Mouse (Mus musculus) midbrain, embryonic 13.5 days (tissue): ENCODE results near the gene Cept1. TPM values are rescaled to one million over a fixed set of nuclear protein-coding genes. Genes with fewer than 3 reads are reported as not detected.

ENCODE experiments used
- ATAC-seq: fragments of 200-750 bp; cut with Nextera tagmentation; 2 replicates; pipeline ENCODE4 v1.8.0; 2017; ENCODE audit warnings: mild to moderate bottlenecking, moderate TSS enrichment, moderate library complexity
- H3K27ac ChIP-seq: fragments of 300-500 bp; sonication (generic); 2 replicates; pipeline ENCODE4 v1.5.1; 2015; ENCODE audit warnings: inconsistent platforms, mild to moderate bottlenecking, moderate library complexity
- H3K27me3 ChIP-seq: fragments of 300-500 bp; sonication (generic); 2 replicates; pipeline ENCODE4 v1.6.1; 2015; ENCODE audit warnings: mild to moderate bottlenecking, inconsistent platforms
- H3K36me3 ChIP-seq: fragments of 300-500 bp; sonication (generic); 2 replicates; pipeline ENCODE4 v1.6.1; 2015; ENCODE audit warnings: mild to moderate bottlenecking, inconsistent platforms
- H3K4me1 ChIP-seq: fragments of 300-500 bp; sonication (generic); replicated peaks from 2 replicates; pipeline ENCODE4 v1.6.1; 2015; ENCODE audit warnings: inconsistent platforms
- H3K4me2 ChIP-seq: fragments of 300-500 bp; sonication (generic); replicated peaks from 2 replicates; pipeline ENCODE4 v1.6.1; 2015; ENCODE audit warnings: moderate library complexity, mild to moderate bottlenecking, inconsistent platforms
- H3K4me3 ChIP-seq: fragments of 300-500 bp; sonication (generic); replicated peaks from 2 replicates; pipeline ENCODE4 v1.5.1; 2015; ENCODE audit warnings: mild to moderate bottlenecking, inconsistent platforms
- H3K9ac ChIP-seq: fragments of 300-500 bp; sonication (generic); replicated peaks from 2 replicates; pipeline ENCODE4 v1.6.1; 2015; ENCODE audit warnings: mild to moderate bottlenecking, inconsistent platforms
- H3K9me3 ChIP-seq: fragments of 300-500 bp; sonication (generic); 2 replicates; pipeline ENCODE4 v1.6.1; 2016; ENCODE audit warnings: mild to moderate bottlenecking, inconsistent platforms
- WGBS: fragments of 180-500 bp; shearing (Covaris S2); methylation state at CpG from one replicate; pipeline ENCODE4 v1.1.7; 2015; 5-methylcytosine and 5-hydroxymethylcytosine counted together
- polyA plus RNA-seq: library from polyadenylated mRNA; unstranded; fragments of >200 nt; fragmentation: Nextera tagmentation; extraction: Ambion mirVana; gene quantifications from 2 replicates; pipeline ENCODE4 v1.2.1, GENCODE M21; 2015

The Cept1 gene
- polyA plus RNA-seq, 1 experiment from 2014 or later = 39.3 TPM

DNA sequence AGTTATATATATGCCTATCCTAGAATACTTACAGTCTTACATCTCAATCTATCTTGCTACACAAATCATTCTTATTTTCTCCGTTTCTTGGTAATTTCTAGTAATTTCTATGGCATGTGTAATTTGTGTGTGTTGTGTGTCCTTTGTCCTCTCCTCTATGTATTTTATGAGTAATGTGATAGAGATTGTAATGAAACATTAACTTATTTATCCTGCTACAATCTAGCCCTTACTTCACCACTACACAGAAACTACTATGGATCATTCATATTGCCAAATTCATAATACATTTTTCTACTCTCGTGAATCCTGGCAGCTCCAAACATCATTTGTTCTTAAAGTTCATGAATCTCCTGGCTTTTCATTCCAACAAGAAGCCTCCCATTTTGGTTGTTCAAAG is 19.6 kb downstream of the Cept1 start:
- Histone ChIP-seq H3K9me3 (no peaks in the 10 kb centered on the region), H3K27me3 (no peaks in the 10 kb centered on the region), H3K4me3 (no peak overlapping the region), H3K36me3 (peaks cover 2% of the 10 kb centered on the region; the same call in 1 of the 2 replicates), H3K27ac (no peak overlapping the region), H3K4me2 (no peak overlapping the region), H3K4me1 (no peaks in the 10 kb centered on the region), H3K9ac (no peak overlapping the region)
- WGBS = 97% methylated on average over 2 of the region's 2 CpGs
- no peak for ATAC-seq

DNA sequence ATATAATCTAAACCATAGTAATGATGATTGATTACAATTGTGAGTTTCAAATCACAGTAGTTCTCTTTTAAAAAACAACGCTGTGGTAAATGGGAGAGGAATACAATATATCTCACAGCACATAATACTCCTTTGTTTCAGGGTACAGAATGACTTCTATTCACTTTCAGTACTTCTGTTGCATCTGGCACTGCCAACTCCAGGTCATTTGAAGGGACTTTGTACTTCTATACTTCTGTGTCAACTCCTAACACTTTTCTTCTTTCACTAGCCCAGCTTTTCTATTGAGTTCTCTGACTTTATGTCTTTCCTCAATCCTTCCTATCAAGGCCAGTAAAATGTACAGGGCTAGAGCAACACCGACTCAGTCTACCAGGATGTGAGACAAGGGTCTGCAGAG is 21.2 kb downstream of the Cept1 start:
- H3K9ac ChIP-seq = no peak overlapping the region
- no peak for ATAC-seq
- no peak overlapping the region for H3K27ac ChIP-seq
- H3K4me3 ChIP-seq = no peak overlapping the region
- H3K4me2 ChIP-seq = no peak overlapping the region
- H3K9me3 ChIP-seq = no peaks in the 10 kb centered on the region
- H3K27me3 ChIP-seq = no peaks in the 10 kb centered on the region
- 93% methylated on average over 2 of the region's 2 CpGs for whole genome bisulfite sequencing
- no peaks in the 10 kb centered on the region for H3K4me1 ChIP-seq
- peaks cover 2% of the 10 kb centered on the region; the same call in 1 of the 2 replicates for H3K36me3 ChIP-seq

DNA sequence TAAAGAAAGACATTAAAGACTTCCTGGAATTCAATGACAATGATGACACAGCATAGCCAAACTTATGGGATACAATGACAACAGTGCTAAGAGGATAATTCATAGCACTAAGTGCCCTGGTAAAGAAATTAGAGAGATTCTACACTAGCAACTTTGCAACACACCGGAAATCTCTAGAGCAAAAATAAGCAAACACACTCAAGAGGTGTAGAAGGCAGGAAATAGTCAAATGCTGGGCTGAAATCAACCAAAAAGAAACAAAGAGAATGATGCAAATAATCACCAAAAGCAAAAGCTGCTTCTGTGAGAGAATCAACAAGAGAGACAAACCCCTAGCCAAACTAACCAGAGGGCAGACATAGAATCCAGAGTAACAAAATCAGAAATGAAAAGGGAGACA is 24.9 kb downstream of the Cept1 start:
- Histone ChIP-seq H3K4me1 (no peaks in the 10 kb centered on the region), H3K27me3 (no peaks in the 10 kb centered on the region), H3K36me3 (peaks cover 2% of the 10 kb centered on the region; the same call in 1 of the 2 replicates), H3K9me3 (no peaks in the 10 kb centered on the region), H3K4me2 (no peak overlapping the region), H3K9ac (no peak overlapping the region), H3K27ac (no peak overlapping the region), H3K4me3 (no peak overlapping the region)
- 100% methylated on average over 1 of the region's 1 CpGs for WGBS
- no peak for ATAC-seq

DNA sequence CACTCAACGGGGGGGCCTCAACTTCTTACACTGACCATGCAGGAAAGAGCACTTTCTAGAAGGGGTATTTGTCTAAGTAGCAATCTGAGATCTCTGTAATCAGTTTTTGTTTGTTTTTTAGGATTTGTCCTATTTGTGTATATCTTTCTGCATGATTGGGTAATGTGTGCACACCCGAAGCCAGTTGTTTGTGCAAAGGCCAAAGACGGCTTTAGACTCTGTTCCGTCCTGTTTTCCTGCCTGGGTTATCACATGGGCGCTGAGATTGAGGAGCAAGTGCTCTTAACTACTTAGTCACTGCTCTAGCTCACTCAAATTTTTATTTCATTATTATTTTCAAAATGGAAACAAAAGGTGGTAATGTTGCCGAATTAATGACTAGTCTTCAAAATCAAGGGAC is 32.6 kb downstream of the Cept1 start:
- Histone ChIP-seq H3K36me3 (no peaks in the 10 kb centered on the region; the same call in 1 of the 2 replicates), H3K4me3 (no peak overlapping the region), H3K4me2 (no peak overlapping the region), H3K9ac (no peak overlapping the region), H3K27me3 (no peaks in the 10 kb centered on the region), H3K27ac (no peak overlapping the region), H3K9me3 (no peaks in the 10 kb centered on the region), H3K4me1 (no peaks in the 10 kb centered on the region)
- ATAC-seq = no peak
- 92% methylated on average over 6 of the region's 6 CpGs for WGBS

DNA sequence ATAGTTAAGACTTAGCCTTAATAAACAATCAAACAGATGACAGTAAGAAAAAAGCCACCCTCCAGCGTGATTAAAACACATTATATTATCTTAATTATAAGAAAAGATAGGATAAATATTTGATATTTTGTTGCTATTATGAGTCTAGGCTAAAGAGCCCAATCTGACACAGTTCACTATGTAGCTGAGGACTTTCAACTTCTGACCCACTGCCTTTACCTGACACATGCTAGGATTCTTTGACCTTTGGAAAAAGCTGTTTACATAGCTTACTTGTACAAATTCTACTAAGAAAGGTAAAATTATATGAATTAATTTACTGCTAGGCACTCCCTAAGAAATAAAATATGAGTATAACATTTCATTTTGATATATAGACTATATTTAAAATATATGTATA is 36.9 kb downstream of the Cept1 start:
- WGBS = 94% methylated on average over 1 of the region's 1 CpGs

DNA sequence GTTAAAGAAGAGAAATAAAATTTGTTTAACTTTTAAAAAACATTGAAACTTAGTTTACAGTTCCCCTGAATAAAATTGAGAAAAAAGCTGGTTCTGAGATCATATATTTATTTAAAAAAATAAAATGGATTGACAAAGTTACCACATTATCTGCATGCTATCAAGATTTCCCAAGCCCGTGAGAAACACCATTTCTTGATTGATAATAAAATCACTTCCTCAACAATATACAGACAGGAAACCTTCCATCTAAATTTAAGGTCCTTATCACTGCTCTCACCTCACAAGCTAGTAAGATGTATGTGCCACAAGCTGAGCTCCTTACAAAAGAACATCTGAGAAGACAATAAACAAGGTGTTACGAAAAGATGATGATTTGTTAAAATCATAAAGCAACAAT is 44.7 kb downstream of the Cept1 start:
- H3K4me2 ChIP-seq = no peak overlapping the region
- H3K27me3 ChIP-seq = no peaks in the 10 kb centered on the region
- H3K36me3 ChIP-seq = peaks cover 32% of the 10 kb centered on the region
- WGBS = 95% methylated on average over 2 of the region's 2 CpGs
- no peaks in the 10 kb centered on the region for H3K9me3 ChIP-seq
- H3K4me3 ChIP-seq = no peak overlapping the region
- ATAC-seq = no peak
- no peak overlapping the region for H3K27ac ChIP-seq
- H3K4me1 ChIP-seq = no peaks in the 10 kb centered on the region
- H3K9ac ChIP-seq = no peak overlapping the region

More for the DNA sequence above, 36.9 kb downstream of the Cept1 start:
- Histone ChIP-seq H3K4me3 (no peak overlapping the region), H3K27me3 (no peaks in the 10 kb centered on the region), H3K36me3 (0 out of 2 replicates have a peak, but pooled peaks cover 4% of the 10 kb centered on the region), H3K27ac (no peak overlapping the region), H3K9ac (no peak overlapping the region), H3K4me2 (no peak overlapping the region), H3K9me3 (no peaks in the 10 kb centered on the region), H3K4me1 (no peaks in the 10 kb centered on the region)
- no peak for ATAC-seq

DNA sequence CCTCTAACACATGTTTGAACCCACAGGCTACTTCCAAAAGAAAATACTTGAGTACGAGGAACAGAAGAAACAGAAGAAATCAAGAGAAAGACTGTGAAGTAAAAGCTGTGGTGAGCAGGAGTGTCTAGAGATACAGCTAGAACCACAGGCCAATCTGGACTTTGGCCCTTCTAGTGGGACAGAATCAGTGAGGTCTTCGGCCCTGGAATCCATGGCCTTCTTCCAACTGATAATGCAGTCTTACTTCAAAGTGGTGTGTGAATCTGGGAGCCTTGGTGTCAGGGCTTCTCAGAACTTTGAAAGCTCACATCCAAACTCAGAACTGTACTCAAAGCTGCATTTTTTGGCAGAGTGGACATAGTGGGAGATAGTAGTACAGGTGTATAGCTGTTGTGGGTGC is 47.1 kb downstream of the Cept1 start:
- Histone ChIP-seq H3K36me3 (peaks cover 28% of the 10 kb centered on the region), H3K27me3 (no peaks in the 10 kb centered on the region), H3K4me2 (no peak overlapping the region), H3K27ac (no peak overlapping the region), H3K9ac (no peak overlapping the region), H3K9me3 (no peaks in the 10 kb centered on the region), H3K4me3 (no peak overlapping the region), H3K4me1 (no peaks in the 10 kb centered on the region)
- no peak for ATAC-seq
- 92% methylated on average over 2 of the region's 2 CpGs for WGBS

DNA sequence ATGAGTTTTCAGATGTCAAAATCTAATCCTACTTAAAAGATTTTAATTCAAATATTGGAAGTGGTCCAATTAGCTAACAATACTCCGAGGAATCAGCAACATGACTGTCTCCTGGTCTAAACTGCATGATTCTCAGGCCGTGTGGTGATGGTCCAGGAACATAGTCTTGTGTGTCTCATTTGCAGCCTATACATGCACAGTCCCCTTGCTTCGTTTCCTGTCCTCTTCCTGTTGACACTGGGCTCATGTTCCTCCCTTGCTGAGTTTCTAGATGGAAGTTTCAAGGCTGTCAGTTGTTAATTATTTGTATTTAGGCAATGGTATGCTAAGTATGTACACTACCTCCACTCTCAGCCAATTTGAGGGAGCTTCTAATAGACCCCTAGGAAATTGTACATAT is 50.6 kb downstream of the Cept1 start:
- Histone ChIP-seq H3K4me3 (no peak overlapping the region), H3K27ac (no peak overlapping the region), H3K9me3 (no peaks in the 10 kb centered on the region), H3K4me2 (no peak overlapping the region), H3K4me1 (no peaks in the 10 kb centered on the region), H3K9ac (no peak overlapping the region), H3K36me3 (peaks cover 9% of the 10 kb centered on the region), H3K27me3 (no peaks in the 10 kb centered on the region)
- WGBS = 88% methylated on average over 3 of the region's 3 CpGs
- no peak for ATAC-seq

DNA sequence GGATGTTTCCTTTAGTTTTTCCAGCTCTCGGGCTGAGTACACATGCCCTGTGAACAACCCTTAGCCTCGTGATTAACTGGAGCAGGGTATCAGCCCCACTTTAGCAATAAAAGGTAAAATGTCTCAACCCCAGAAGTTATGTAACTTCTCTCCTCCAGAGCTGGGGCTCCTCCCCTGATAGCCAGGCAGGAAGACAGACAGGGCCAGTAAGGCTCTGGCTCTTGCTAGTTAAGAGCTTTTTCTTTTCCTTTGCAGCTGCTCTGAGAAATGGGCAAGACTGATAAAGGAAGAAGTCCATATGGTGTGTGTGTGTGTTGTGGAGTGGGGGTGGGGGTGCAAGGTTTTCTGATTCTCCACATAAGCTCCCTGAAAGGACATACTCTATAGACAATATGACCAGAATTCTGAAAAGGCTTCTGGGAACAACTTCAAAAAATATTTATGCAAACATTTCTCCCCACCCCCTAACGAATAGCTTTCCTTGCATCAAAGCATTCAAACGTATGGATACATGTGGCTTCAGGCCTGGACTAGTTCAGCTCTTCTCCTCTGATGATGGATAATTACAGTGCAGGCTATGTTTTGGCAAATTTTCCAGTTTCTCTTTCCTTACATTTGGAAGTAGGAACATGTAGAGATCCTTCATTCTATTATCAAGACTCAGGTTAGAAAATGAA is 51.4 kb downstream of the Cept1 start:
- WGBS = 79% methylated on average over 4 of the region's 4 CpGs
- no peak overlapping the region for H3K27ac ChIP-seq
- H3K36me3 ChIP-seq = peaks cover 8% of the 10 kb centered on the region
- H3K4me2 ChIP-seq = no peak overlapping the region
- H3K9me3 ChIP-seq = no peaks in the 10 kb centered on the region
- H3K4me1 ChIP-seq = no peaks in the 10 kb centered on the region
- no peak overlapping the region for H3K9ac ChIP-seq
- ATAC-seq = no peak
- H3K4me3 ChIP-seq = no peak overlapping the region
- H3K27me3 ChIP-seq = no peaks in the 10 kb centered on the region

DNA sequence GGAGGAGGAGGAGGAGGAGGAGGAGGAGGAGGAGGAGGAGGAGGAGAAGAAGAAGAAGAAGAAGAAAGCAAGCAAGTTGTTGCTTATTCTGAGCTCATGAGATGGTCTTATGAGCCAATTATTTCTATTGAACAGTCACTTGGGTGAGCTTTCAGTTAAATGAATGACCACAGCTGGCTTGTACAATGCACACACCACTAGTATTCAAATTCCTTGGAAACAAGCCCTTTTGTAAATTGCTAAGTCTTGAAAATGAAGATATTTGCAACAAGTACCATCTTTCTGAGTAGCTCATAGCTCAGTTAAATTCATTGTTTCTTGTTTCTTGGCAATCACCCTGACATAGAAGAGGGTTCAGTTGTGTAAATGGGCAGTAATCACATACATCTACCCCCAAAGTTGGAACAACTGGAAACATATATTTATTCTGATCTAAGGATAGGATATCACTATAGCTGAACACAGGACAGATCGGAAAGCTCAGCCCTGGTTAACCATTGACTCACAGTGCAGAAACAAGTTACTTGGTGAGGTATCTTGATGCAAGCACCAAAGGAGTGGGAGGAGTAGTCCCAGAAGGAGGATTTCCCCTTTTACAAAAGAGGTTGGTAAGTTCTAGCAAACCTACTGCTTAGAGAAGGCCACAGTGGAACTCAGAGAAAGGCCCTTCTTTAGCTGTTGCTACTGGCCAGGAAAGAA is 52.1 kb downstream of the Cept1 start:
- Histone ChIP-seq H3K36me3 (peaks cover 2% of the 10 kb centered on the region), H3K27me3 (no peaks in the 10 kb centered on the region), H3K27ac (no peak overlapping the region), H3K9me3 (no peaks in the 10 kb centered on the region), H3K9ac (no peak overlapping the region), H3K4me1 (no peaks in the 10 kb centered on the region), H3K4me2 (no peak overlapping the region), H3K4me3 (no peak overlapping the region)
- ATAC-seq = no peak
- WGBS = 96% methylated on average over 1 of the region's 1 CpGs

DNA sequence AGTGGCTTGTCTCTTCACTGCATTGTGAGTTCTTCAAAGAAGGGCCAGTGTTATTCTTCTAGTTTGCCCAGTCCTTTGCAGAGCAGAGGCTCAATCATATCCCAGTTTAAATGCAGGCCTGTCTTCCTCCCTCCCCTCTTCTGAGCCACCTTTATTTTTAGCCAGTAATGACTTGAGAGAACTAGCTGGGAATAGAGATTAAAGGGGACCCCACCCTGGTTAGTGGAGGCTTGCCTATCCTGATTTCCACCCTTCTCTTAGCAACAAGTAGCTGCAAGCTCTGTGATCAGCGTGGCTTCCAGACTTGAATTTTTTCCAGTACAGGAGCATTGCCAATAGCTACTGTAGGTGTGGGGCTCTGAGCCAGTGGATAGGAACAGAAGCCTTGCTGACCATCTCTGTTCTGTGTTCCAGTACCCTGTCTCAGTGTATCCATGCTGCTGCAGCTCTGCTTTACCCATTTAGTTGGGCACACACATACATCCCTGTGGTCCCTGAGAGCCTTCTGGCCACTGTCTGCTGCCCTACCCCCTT is 53.1 kb downstream of the Cept1 start:
- ATAC-seq = no peak
- no peak overlapping the region for H3K4me2 ChIP-seq
- no peak overlapping the region for H3K9ac ChIP-seq
- no peaks in the 10 kb centered on the region for H3K4me1 ChIP-seq
- 81% methylated on average over 1 of the region's 1 CpGs for WGBS
- H3K4me3 ChIP-seq = no peak overlapping the region
- H3K27me3 ChIP-seq = no peaks in the 10 kb centered on the region
- H3K9me3 ChIP-seq = no peaks in the 10 kb centered on the region
- H3K36me3 ChIP-seq = no peaks in the 10 kb centered on the region
- no peak overlapping the region for H3K27ac ChIP-seq

DNA sequence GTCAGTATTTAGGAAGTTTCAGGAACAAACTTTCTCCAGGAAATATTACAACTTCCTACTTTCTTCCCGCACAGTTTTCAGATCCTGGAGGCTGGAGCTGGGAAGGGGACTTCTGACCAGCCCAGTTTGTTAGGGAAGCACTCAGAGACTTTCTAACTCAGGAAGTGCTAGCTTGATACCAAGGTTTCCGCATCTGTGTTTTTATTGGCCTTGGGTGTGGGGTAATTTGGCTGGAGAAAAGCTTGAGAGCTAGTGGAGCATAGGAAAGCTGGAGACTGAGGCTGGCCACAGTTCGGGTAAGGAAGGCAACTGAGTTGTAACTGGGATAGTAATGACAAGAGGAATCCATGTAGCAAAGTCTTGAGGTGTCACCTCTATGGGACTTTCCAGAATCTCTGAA is 53.7 kb downstream of the Cept1 start:
- no peak overlapping the region for H3K4me3 ChIP-seq
- no peaks in the 10 kb centered on the region for H3K9me3 ChIP-seq
- no peaks in the 10 kb centered on the region for H3K4me1 ChIP-seq
- H3K9ac ChIP-seq = no peak overlapping the region
- H3K4me2 ChIP-seq = no peak overlapping the region
- H3K36me3 ChIP-seq = no peaks in the 10 kb centered on the region
- H3K27ac ChIP-seq = no peak overlapping the region
- no peaks in the 10 kb centered on the region for H3K27me3 ChIP-seq
- ATAC-seq = no peak
- WGBS = 91% methylated on average over 3 of the region's 3 CpGs
